Mouse (Mus musculus) embryonic fibroblast, embryonic 13.5 days (primary cell): ENCODE measurements at regions not wholly inside any gene's neighbourhood (a gene's known extent, or its start where the extent isn't known, plus 50 kb on each side); places are given as distances from the start of the nearest gene placed in this dataset.

Experiments
- H3K27ac ChIP-seq: 2 replicates; pipeline ENCODE4 v1.5.1; 2012; ENCODE audit warnings: low read length, control low read depth, inconsistent platforms; ENCODE audit not compliant: insufficient read depth
- H3K4me1 ChIP-seq: 2 replicates; pipeline ENCODE4 v1.6.1; 2011; ENCODE audit warnings: low read length; ENCODE audit not compliant: control insufficient read depth, insufficient read depth
- H3K4me3 ChIP-seq: 2 replicates; pipeline ENCODE4 v1.5.1; 2011; ENCODE audit warnings: mild to moderate bottlenecking, control low read depth, low read length; ENCODE audit not compliant: insufficient read depth
- CTCF ChIP-seq: IDR thresholded peaks from 2 replicates; pipeline ENCODE4 v1.5.1; 2011; ENCODE audit warnings: mild to moderate bottlenecking, control low read depth, low read length, moderate library complexity, borderline replicate concordance; ENCODE audit not compliant: insufficient read depth
- POLR2A ChIP-seq: IDR thresholded peaks from 2 replicates; pipeline ENCODE4 v1.6.1; 2011; ENCODE audit warnings: low read depth, mild to moderate bottlenecking, control low read depth, low read length, moderate library complexity

DNA sequence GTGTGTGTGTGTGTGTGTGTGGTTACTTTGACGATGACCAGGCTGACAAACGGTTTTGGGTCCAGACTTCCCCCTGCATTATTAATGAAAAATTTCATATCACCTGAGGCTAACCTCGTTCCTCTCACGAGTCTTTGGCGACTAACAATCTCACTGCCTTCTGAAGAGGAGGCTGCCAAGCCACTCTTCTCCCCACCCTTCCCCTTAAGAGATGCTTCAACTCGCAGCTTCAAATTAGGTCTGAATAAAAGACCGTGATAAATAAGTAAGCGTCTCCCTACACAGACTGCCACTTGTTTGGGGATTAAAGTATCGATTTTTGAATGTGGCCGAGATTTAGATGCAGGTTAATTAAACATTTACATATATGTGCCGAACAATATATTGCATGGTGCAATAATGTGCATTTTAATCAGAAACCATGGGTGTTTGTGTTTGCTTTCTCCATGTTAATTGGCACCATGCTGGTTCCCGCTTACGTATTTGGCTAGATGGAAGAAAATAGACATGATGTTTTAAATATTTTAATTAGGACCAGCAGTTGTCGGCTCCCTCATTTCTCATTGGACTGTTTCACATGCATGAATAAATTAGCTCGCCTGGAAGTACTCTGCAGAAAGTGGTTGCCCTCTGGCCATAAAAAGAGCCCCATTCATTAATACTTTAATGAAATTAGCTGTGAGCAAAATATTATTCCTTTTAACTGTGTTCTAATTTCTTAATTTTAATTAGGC, 139.1 kb downstream of the Anxa2 start:
- no peak overlapping the region for H3K27ac ChIP-seq
- H3K4me3 ChIP-seq: no peak overlapping the region
- no peak for TF ChIP-seq POLR2A
- H3K4me1 ChIP-seq: no peaks in the 10 kb centered on the region

DNA sequence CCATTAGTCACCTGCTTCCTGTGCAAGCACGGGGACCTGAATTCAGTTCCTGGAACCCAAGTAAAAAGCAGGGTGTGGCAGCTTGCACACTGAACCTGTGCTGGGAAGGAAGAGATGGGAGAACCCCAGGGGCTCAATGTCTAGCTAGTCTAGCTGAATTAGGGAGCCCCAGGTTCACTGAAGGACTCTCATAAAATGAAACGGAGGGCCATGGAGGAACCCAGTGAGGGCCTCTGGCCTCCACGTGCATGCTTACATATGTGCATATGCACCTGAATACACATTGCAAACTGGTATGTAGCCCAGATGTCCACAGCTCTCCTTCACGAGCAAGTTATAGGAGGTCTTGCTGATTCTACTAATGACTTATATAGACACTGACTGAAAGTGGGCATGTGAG, 135.4 kb downstream of the Anxa2 start:
- no peak overlapping the region for H3K4me3 ChIP-seq
- TF ChIP-seq POLR2A (no peak), CTCF (no peak)
- no peak overlapping the region for H3K27ac ChIP-seq
- no peaks in the 10 kb centered on the region for H3K4me1 ChIP-seq

DNA sequence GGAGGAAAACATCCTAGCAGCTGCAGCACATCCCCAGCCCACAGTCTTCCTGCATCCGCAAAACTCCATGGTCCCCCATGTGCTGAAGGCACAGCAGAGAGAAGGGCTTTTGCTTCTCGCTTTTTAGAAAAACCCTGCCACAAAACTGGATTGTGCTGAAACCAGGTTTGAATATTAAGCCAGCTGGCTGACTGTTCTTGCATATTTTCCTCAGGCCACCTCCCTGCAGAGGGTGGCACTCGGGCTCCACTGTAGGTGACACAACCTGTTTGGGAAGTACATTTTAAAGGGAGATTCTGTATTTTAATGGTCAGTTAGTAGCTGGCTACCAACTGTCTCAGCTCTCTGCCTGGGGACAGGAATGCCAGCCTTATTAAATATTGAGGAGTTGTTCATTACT, 133.7 kb downstream of the Anxa2 start:
- Histone ChIP-seq H3K4me3 (no peak overlapping the region), H3K4me1 (no peaks in the 10 kb centered on the region), H3K27ac (no peak overlapping the region)
- no peak for TF ChIP-seq POLR2A
- no peak for TF ChIP-seq CTCF

DNA sequence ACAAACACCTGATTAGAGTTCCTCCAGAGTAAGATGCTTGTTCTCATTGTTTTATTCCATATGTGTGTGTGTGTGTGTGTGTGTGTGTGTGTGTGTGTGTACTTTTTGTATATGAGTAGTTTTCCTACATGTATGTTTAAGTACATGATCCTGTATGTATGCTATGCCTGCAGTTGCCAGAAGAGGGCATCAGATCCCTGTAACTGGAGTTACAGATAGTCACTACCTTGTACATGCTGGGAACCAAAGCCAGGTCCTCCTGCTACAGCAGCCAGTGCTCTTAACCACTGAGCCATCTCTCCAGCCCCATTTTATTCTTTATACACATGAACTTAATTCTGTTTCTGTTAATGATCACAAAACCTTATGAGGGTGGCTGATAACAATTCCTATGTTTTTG, 127.8 kb downstream of the Anxa2 start:
- TF ChIP-seq POLR2A (no peak), CTCF (no peak)
- H3K4me1 ChIP-seq: no peaks in the 10 kb centered on the region
- H3K27ac ChIP-seq: no peak overlapping the region
- H3K4me3 ChIP-seq: no peak overlapping the region

DNA sequence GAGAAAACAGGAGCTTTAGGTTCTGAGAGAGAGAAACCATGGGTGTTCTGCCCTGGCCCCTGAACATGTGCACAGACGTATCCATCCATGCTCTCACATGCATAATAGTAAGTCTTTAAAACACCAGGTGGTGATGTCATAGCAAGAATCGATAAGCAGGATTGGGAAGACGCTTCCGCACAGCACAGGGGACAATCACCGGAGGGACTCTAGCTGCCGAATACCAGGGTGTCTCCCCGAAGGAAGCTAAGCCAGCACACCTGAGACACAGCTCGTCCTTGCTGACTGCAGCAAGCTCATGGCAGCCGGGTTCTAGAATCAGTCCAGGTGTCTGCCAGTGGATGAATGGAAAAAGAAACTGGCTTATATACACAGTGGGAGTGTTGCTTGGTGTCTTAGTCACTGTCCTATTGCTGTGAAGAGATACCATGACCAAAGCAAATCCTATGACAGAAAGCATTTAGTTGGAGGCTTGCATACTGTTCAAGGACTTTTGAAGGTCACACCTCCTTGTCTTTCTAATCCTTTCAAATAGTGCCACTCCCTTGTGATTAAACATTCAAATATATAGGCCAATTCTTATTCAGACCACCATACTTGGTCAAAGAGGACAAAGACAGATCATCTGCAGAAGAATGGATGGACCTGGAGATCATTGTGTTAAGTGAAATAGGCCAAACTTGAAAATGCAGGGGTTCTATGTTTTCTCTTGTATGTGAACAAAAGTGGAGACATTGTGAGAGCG, 124.4 kb downstream of the Anxa2 start:
- Histone ChIP-seq H3K4me1 (no peaks in the 10 kb centered on the region), H3K27ac (no peak overlapping the region), H3K4me3 (no peak overlapping the region)
- no peak for TF ChIP-seq POLR2A
- no peak for TF ChIP-seq CTCF

DNA sequence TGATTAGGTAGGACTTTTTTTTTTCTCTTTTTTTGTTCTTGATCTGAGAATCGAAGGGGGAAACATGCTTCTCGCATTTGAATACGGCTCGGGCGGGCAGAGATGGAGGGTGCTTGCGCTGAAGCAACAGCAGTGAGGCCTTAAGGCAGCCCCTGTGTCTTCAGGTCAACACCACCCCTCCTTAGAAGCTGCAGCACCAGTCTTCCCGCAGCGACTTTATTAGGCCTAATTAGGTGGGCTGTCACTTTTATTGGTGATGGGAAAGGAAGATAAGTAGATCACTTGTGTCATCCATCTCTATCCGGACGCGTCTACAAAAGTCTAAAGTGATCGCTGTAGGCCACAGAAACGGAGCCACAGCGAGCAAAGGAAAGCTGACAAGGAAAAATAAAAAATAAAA, 122.0 kb downstream of the Anxa2 start:
- H3K4me3 ChIP-seq: no peak overlapping the region
- H3K4me1 ChIP-seq: no peaks in the 10 kb centered on the region
- no peak for TF ChIP-seq POLR2A
- TF ChIP-seq CTCF: no peak
- H3K27ac ChIP-seq: no peak overlapping the region

DNA sequence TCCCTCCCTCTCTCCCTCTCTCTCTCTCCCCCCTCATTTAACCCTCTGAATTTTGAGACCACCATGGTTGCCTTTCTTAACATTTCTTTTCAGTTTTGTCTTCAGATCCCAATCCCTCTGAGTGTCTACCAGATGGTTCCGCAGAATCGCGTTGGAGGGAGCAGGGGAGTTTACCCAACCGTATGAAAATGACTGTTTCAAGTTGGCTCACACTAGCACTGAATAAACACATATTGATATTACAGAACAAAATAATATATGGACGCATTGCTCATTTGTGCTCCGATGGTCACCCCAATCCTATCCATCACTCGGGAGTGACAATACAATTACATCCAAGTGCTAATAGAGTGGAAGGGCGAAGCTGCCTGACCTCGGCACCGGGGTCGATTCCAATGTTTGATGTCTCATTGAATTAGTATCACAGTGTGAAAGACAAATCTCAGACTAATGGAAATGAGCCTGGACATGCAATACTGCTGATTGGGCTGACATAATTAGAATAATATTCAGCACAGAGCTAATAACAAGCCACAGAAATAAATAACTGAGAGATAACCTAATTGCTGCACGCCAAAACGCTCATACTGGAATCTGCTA, 115.3 kb downstream of the Anxa2 start:
- 0 out of 2 replicates have a peak, but pooled peaks cover 3% of the 10 kb centered on the region for H3K4me1 ChIP-seq
- no peak overlapping the region for H3K4me3 ChIP-seq
- H3K27ac ChIP-seq: no peak overlapping the region
- TF ChIP-seq POLR2A (no peak), CTCF (no peak)

DNA sequence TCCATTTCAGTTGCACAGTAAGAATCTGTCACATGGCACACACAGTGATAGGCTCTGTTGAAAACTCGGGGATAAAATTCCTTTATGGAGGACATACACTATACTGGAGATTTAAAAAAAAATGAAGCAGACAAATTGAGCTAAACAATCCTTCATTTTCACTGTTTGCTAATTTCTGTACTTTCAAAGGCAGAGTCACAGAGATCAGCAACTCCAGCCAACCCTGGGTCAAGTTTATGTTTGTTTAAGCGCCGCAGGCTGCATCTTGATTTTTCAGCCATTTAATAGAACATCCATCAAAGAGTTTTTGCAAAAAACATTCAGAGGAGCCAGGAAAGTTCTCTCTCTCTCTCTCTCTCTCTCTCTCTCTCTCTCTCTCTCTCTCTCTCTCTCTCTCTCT, 114.8 kb downstream of the Anxa2 start:
- no peak overlapping the region for H3K27ac ChIP-seq
- no peak for TF ChIP-seq CTCF
- no peak for TF ChIP-seq POLR2A
- 0 out of 2 replicates have a peak, but pooled peaks cover 4% of the 10 kb centered on the region for H3K4me1 ChIP-seq
- H3K4me3 ChIP-seq: no peak overlapping the region

DNA sequence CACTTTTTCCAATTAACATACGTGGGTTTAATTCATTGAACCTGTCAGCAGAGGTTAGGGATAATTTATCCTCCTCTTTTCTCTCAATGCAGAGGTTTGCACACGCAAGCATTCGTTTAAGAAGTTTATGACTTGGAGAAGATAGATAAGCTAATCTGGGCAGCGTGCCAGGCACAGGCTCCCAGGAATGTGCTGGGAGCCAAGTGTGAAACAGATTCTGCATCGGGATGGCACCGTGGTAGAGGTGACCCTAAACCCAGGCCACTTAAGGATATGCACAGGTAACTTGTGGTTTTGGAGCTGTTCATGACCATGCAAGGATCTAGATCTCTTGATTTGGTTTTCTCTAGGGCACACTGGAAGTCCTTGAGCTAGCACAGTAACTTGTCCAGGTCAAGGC, 113.6 kb downstream of the Anxa2 start:
- Histone ChIP-seq H3K4me1 (0 out of 2 replicates have a peak, but pooled peaks cover 4% of the 10 kb centered on the region), H3K4me3 (no peak overlapping the region), H3K27ac (no peak overlapping the region)
- TF ChIP-seq CTCF (no peak), POLR2A (no peak)

DNA sequence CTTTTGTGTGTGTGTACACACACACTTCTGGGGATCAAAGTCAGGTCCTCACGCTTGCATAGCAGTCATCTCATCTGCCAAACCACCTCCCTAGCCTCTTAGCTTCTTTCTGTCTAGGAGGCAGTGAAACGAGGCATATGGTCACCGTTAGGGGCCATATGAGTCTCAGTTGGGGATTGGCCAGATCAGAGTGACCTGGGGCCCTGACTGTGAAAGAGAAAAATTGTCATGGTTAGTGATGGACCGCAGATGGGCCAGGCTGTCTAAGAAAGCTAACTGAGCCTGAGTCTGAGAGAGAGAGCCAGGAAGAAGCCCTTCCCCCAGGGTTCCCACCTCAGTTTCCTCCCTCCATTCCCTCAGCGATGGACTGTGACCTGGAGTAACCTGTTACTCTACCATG, 89.8 kb downstream of the Anxa2 start:
- Histone ChIP-seq H3K4me1 (peaks cover 6% of the 10 kb centered on the region; the same call in 1 of the 2 replicates), H3K27ac (no peak overlapping the region), H3K4me3 (no peak overlapping the region)
- TF ChIP-seq POLR2A: no peak
- no peak for TF ChIP-seq CTCF
